Mouse (Mus musculus) midbrain, postnatal 0 days (tissue): Measurements from ENCODE around the gene Gsn. TPM values are rescaled to one million over a fixed set of nuclear protein-coding genes. Genes with fewer than 3 reads are reported as not detected.

Source experiments
- ATAC-seq: fragments of 200-750 bp; cut with Nextera tagmentation; 2 replicates; pipeline ENCODE4 v1.8.0; 2017; ENCODE audit warnings: moderate number of reproducible peaks, mild to moderate bottlenecking, moderate TSS enrichment, moderate library complexity; ENCODE audit not compliant: low FRiP score
- DNase-seq: peaks from one replicate; pipeline ENCODE4 v3.0.0-alpha.2; 2015; ENCODE audit warnings: low spot score
- H3K27ac ChIP-seq: fragments of 300-500 bp; sonication (generic); 2 replicates; pipeline ENCODE4 v1.5.1; 2014; ENCODE audit warnings: low read depth, mild to moderate bottlenecking, low read length, mixed read lengths
- H3K27me3 ChIP-seq: fragments of 300-500 bp; sonication (generic); 2 replicates; pipeline ENCODE4 v1.6.1; 2014; ENCODE audit warnings: low read length, control low read depth, mixed read lengths; ENCODE audit not compliant: insufficient read depth
- H3K36me3 ChIP-seq: fragments of 300-500 bp; sonication (generic); 2 replicates; pipeline ENCODE4 v1.6.1; 2014; ENCODE audit warnings: low read length, control low read depth, mixed read lengths; ENCODE audit not compliant: insufficient read depth
- H3K4me1 ChIP-seq: fragments of 300-500 bp; sonication (generic); 2 replicates; pipeline ENCODE4 v1.6.1; 2014; ENCODE audit warnings: mild to moderate bottlenecking, control low read depth, antibody characterized with exemption, low read length, mixed read lengths; ENCODE audit not compliant: insufficient read depth
- H3K4me2 ChIP-seq: fragments of 300-500 bp; sonication (generic); 2 replicates; pipeline ENCODE4 v1.6.1; 2014; ENCODE audit warnings: low read depth, mild to moderate bottlenecking, low read length, mixed read lengths; ENCODE audit not compliant: poor library complexity, severe bottlenecking
- H3K4me3 ChIP-seq: fragments of 300-500 bp; sonication (generic); 2 replicates; pipeline ENCODE4 v1.5.1; 2014; ENCODE audit warnings: low read depth, mild to moderate bottlenecking, low read length, moderate library complexity
- H3K9ac ChIP-seq: fragments of 300-500 bp; sonication (generic); replicated peaks from 2 replicates; pipeline ENCODE4 v1.6.1; 2014; ENCODE audit warnings: mild to moderate bottlenecking, low read length, moderate library complexity, mixed read lengths; ENCODE audit not compliant: poor library complexity, severe bottlenecking
- H3K9me3 ChIP-seq: fragments of 300-500 bp; sonication (generic); 2 replicates; pipeline ENCODE4 v1.6.1; 2016; ENCODE audit warnings: low read length, control low read depth
- CTCF ChIP-seq: IDR thresholded peaks from 2 replicates; pipeline ENCODE4 v1.5.1; 2016; ENCODE audit warnings: antibody characterized with exemption, mild to moderate bottlenecking
- WGBS: fragments of 180-500 bp; shearing (Covaris S2); extraction: QIAGEN DNeasy Blood & Tissue Kit; methylation state at CpG from one replicate; pipeline ENCODE4 v1.1.7; 2014; 5-methylcytosine and 5-hydroxymethylcytosine counted together
- polyA plus RNA-seq: library from polyadenylated mRNA; unstranded; fragments of >200 nt; fragmentation: Nextera tagmentation; extraction: Ambion mirVana; gene quantifications from 2 replicates; pipeline ENCODE4 v1.2.1, GENCODE M21; 2015
- total RNA-seq: library from RNA; depleted of rRNA; stranded (reverse); fragments of >200 nt; gene quantifications from 2 replicates; pipeline ENCODE4 v1.2.3, GENCODE M21; 2014; rRNA removed

The Gsn gene
- total RNA-seq (23.4 and 39.1 TPM in 2 replicates), polyA plus RNA-seq (26.2 and 28.5 TPM in 2 replicates)

DNA sequence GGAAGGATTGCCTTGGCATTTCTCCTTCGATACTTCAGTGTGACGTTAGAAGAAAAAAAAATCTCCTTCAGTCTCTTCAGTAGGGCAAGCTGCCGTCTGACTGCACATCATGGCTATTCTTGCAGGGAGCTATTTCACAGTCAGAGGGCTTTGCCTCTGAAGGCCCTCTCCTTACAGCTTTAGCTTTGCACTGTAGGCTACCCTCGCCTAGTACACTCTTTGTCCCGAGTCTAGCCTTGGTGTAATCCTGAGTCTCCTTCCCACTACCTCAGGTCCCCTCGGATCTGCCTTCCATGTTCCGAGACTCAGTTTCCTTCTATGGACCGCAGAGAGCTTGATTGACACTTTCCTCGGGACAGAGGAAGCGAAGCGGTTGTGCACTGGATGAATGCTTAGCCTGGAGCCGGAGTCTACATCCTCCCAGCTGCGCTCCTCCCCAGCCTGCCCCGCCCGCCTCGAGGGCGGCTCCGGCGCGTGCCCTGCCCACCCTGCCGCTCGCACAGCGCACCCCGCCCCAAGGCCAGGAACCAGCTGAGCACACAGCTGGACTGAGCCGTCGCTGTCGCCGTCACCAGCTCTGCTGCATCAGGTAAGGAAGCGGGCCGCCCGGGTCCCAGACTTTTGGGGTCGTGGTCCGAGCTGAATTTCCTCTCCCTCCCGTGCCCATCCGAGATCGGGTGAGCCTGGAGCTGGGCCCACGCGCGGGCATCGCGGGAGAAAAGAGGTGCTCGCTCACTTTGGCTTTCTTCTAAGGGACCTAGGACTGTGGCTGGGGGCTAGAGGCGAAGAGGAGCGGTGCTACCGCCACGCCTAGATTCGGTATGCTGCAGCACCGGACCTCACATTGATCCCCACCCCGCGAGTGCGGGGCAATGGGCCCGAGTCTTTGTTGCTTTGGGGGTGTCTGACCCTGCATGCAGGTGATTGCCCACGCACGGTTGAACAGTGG, at the start of gene Gsn:
Gene Gsn (plus strand): TSS at position 496 of the 949 bp plus-strand sequence.
- 3% methylated on average over 54 of the region's 54 CpGs for WGBS
- Histone ChIP-seq H3K27ac (no peak within 1 kb of the TSS), H3K4me1 (peaks cover 6% of the 10 kb centered on the region; the same call in 1 of the 2 replicates), H3K4me3 (peak within 1 kb of the TSS; percentile 54), H3K36me3 (no peaks in the 10 kb centered on the region), H3K4me2 (peak within 1 kb of the TSS; percentile 92), H3K9me3 (no peaks in the 10 kb centered on the region), H3K9ac (peak within 1 kb of the TSS; percentile 44), H3K27me3 (0 out of 2 replicates have a peak, but pooled peaks cover 3% of the 10 kb centered on the region)
- ATAC-seq (peak; percentile 70), DNase-seq (peak; percentile 55)
- no peak for TF ChIP-seq CTCF

GRCm38 (mm10) chr2:35206761-35207160, 49.4 kb upstream of the Gsn start:
- Histone ChIP-seq H3K4me3 (no peak overlapping the region), H3K9me3 (no peaks in the 10 kb centered on the region), H3K9ac (no peak overlapping the region), H3K4me2 (no peak overlapping the region), H3K4me1 (no peaks in the 10 kb centered on the region), H3K27me3 (no peaks in the 10 kb centered on the region), H3K27ac (no peak overlapping the region), H3K36me3 (no peaks in the 10 kb centered on the region)
- no peak for ATAC-seq
- no peak for DNase-seq
- WGBS, result 91% methylated on average over 3 of the region's 3 CpGs
- TF ChIP-seq CTCF, result no peak

GRCm38 (mm10) chr2:35208054-35208453, 48.1 kb upstream of the Gsn start:
- Histone ChIP-seq H3K4me2 (no peak overlapping the region), H3K27ac (no peak overlapping the region), H3K9me3 (no peaks in the 10 kb centered on the region), H3K4me1 (no peaks in the 10 kb centered on the region), H3K27me3 (no peaks in the 10 kb centered on the region), H3K4me3 (no peak overlapping the region), H3K9ac (no peak overlapping the region), H3K36me3 (no peaks in the 10 kb centered on the region)
- ATAC-seq (no peak), DNase-seq (no peak)
- TF ChIP-seq CTCF, result no peak
- WGBS, result 86% methylated on average over 3 of the region's 3 CpGs

- no peak for ATAC-seq
- H3K4me2 ChIP-seq, result no peak overlapping the region
- no peak overlapping the region for H3K9ac ChIP-seq
- no peaks in the 10 kb centered on the region for H3K9me3 ChIP-seq
- no peaks in the 10 kb centered on the region for H3K27me3 ChIP-seq
- H3K27ac ChIP-seq, result no peak overlapping the region
- no peaks in the 10 kb centered on the region for H3K36me3 ChIP-seq
- WGBS, result 73% methylated on average over 8 of the region's 8 CpGs
- no peak for DNase-seq
- no peaks in the 10 kb centered on the region for H3K4me1 ChIP-seq
- no peak overlapping the region for H3K4me3 ChIP-seq
- no peak for TF ChIP-seq CTCF
Measured at GRCm38 (mm10) chr2:35208931-35209665, 47.1 kb upstream of the Gsn start.

GRCm38 (mm10) chr2:35211681-35212080, 44.5 kb upstream of the Gsn start:
- Histone ChIP-seq H3K4me1 (no peaks in the 10 kb centered on the region), H3K4me3 (no peak overlapping the region), H3K4me2 (no peak overlapping the region), H3K36me3 (no peaks in the 10 kb centered on the region), H3K27me3 (no peaks in the 10 kb centered on the region), H3K27ac (no peak overlapping the region), H3K9me3 (no peaks in the 10 kb centered on the region), H3K9ac (no peak overlapping the region)
- TF ChIP-seq CTCF, result no peak
- DNase-seq (no peak), ATAC-seq (no peak)
- WGBS, result 82% methylated on average over 3 of the region's 3 CpGs
